Mouse (Mus musculus): ENCODE measurements around the gene Zdhhc19.
A peak's percentile ranks its signal among the peaks of the same experiment; 100 is the strongest.

The Zdhhc19 gene

DNA sequence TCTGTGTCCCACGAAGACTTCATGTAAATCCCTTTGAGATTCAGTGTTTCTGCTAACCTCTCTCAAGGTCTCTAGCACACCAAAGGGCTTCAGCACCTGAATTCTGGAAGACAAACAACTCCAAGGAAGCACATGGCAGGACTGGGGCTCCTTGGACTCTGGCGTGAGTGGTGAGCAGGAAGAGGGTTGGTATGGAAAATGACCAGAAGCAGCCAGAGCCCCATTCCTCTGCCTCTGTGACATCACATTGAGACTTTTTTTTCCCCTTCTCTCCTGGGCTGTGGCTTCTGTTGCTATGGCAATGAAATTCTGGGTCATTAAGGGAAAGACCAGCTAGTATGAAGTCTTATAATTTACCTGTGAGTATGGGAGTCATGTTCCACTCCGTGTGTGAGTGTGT, at the start of gene Zdhhc19:
Gene Zdhhc19, plus strand, starts transcription at position 301 of the 400 bp plus-strand sequence.
- no peak for DNase-seq

DNA sequence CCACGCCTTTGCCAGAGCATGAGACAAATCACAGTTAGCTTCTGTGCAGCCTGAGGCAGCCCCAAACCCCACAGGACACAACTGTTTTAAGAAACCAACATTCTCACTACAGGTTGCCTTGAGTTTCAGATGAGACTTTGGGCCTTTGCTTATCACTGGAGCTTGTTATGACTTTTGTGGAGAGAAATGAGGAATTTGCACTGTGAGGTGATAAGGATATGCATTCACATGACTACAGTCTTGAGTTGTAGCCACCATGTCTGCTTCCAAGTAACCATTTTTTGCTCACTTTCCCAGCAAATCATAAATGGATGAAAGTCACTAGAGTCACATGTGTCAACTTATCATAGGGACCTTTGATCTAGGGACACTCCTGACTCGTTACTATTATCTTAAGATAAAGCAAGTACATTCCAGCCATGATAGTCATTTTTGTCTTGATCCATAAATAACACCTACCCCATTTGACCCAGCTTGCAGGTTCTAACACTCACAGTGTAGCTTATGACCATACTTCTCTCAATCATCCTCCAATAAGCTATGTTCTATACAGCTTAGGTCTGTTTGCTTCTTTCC, 49.4 kb upstream of the Zdhhc19 start:
- no peak for DNase-seq

DNA sequence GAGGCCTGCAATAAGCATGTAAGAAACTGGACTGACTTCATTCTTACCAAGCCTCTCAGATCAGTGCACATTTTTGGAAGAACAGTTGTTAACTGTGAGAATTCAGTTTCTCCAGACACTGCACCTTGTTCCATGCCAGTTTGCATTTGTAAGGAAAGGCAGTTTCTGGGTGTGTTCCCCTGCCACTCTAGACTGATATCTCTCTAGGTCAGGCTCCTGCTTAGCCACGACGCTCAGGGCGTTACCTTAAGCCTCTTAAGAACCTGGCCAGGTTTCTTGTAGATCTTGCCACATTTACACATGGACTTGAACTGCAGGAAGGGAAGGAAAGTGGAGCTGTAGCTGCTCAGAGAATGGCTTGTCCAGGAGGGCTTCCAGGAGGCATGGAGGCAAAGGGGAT, 46.4 kb upstream of the Zdhhc19 start:
- DNase-seq, result no peak

DNA sequence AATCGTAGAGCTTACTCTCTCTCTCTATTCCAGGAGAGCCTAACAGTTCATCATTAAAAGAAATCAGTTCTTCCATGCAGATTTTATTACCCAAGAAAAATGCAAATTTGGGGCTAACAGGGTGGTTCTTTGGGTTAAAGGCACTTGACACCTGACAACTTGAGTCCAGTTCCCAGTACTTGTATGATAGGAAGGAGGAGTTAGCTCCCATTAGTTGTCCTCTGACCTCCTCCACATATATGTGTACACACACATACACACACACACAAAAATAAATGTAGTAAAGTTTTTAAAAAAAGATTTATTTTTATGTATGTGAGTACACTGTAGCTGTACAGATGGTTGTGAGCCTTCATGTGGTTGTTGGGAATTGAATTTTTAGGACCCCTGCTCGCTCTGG, 45.9 kb upstream of the Zdhhc19 start:
- no peak for DNase-seq

DNA sequence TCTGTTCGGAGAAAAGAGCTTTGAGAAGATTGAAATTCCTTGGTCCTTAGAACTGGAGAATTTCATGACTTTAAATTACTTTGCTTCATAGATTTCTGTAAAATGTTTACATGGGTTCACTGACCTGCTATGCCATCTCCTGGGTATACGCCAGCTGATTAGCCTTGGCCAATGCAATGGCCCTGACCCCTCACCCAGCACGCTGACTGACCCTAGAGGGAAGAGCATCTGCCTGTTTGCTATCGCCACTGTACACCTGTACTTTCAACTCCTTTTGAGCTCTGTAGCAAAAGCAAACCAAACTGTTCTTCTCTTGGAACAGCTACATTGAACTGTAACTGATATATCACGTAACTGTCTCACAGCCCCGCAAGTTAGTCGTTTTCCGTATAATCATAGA, 43.0 kb upstream of the Zdhhc19 start:
- no peak for DNase-seq

DNA sequence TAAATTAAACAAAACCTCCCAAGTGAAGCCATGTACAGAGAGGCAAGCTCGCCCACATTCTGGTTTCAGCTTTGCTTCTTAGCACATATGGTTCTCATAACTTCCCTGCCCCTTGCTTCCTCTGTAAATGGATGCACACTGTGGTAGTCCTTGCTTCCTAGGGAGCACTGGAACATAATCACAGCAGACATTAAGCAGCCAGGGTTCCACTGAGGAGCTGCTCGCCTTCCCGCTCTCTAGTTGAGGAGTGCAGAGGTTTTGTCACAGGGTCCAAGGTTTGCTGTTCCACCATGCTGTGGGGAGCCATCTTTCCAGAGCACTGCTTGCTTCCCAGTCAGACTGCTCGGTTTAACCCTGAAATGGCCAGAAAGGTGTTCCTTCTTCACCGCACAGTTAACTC, 41.4 kb upstream of the Zdhhc19 start:
- no peak for DNase-seq

DNA sequence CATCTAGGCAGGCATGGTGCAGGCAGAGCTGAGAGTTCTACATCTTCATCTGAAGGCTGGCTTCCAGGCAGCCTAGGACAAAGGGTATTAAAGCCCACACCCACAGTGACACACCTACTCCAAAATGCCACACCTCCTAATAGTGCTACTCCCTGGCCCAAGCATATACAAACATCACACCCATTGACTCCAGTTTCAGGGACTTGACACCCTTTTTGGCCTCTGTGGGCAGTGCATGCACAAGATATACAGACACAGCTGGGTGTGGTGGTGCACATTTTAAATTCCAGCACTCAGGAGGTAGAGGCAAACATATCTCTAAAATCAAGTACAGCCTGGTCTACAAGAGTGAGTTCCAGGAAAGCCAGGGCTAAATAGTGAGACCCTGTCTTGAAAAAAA, 40.0 kb upstream of the Zdhhc19 start:
- DNase-seq, result no peak

DNA sequence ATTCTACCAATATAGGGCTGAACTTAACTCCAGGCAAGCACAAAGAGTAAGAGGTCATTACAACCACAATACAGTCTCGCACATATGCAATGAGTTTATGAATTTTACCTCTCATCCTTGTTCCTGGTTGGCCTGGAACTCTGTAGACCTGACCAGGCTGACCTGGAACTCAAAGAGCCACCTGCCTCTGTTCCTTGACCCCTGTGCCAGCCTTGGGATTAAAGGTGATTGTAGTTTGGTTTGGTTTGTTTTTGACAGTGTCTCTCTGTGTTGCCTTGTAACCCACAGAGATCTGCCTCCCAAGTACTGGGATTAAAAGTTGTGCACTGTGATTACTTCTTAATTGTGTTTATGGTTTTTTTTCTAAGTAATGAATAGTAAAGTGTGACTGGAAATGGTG, 39.3 kb upstream of the Zdhhc19 start:
- no peak for DNase-seq

DNA sequence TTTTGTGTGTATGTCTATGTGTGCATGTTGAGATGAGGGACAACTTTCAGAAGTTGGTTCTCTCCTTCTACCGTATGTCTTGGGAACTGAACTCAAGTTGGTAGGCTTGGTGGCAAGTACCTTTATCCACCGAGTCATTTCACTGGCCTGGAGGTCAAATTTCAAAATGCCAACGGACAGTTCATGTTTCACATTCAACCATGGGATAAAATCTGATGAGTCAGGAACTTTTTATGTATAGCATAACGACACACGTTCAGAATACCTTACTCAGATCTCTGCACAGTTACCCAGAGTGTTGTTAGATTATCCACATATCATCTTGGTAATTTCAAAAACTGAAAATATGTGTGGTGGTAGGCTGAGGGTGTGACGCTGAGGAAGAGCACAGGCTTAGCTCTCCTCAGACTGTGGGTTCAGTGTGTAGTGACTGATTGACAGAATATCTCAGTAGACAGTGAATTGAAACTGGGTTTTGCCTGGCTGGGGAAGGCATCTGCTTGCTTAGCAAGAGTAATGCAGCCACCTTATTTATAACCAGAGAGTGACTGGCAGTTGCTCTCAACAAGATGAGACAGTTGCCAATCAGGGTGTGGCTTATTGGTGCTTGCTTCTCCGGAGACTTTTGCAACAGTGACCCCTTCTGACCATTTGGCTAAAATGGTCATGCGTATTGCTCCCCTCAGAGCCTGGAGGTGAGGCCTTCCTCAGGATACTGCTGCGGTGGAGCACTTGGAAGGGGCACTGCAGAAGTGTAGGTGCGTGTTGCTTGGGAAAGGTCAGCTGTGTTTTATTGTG, 38.3 kb upstream of the Zdhhc19 start:
- peak; percentile 46 to 68 for DNase-seq

DNA sequence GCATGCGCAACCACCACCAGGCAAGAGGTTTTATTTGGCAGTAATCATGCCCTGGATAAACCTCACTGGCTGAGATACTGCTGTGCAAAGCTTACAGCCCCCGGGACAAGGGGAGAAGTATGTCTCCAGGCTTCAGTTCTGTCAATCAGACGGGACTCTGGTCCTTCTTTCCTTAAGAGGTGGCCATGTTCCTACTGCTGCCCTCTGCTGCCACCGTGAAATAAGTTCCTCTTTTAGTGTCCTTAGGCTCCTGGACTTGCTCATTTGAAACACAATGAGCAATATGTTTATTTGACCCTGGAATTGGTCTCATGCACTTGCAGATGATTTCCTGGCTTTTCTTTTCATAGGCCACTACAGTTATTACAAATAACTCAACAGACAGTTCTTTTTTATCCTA, 35.5 kb upstream of the Zdhhc19 start:
- no peak for DNase-seq

DNA sequence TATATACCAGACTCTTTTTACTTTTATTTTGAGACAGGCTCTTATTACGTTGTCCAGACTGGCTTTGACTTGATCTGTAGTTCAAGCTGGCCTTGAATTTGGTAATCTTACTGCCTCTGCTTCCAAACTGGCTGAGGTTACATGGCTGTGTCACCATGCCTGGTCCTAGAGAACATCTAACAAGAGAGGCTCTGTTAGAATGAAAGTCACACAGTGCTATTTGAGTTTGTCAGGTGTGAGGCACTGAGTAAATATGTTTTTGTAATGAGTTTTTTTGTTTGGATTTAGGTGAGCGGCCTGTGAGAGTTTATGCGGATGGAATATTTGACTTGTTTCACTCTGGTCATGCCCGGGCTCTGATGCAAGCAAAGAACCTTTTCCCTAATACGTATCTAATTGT, 34.4 kb upstream of the Zdhhc19 start:
- DNase-seq, result no peak

DNA sequence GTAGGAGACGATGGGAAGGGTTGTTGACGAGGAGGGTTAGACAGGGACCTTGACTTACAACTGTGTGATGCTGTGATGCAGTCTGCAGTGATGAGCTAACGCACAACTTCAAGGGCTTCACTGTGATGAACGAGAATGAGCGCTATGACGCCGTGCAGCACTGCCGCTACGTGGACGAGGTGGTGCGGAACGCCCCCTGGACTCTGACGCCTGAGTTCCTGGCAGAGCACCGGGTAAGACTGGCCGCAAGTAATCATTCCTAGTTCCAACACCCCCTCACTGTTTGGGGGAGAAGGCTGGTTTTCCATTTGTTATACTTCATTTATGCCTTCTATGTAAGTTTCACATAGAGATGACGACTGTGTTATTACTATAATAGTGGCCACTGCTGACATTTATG, 33.1 kb upstream of the Zdhhc19 start:
- DNase-seq, result no peak

DNA sequence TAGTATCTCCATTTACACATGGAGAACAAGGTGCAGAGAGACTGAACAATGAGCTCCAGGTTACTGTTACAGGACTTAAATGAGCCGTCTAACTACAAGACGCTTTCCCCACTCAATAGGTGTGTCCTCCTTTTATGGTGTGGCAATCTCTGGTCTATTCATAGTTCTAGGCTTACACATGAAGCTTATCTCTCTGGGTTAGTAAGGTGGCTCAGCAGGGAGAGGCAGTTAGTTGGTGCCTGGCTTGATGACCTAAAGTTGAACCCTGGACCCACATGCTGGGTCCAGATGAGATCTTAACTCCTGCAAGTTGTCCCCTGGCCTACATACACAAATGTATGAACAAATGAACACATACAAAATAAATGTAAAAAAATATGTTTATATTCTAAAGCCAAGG, 32.6 kb upstream of the Zdhhc19 start:
- DNase-seq, result no peak

DNA sequence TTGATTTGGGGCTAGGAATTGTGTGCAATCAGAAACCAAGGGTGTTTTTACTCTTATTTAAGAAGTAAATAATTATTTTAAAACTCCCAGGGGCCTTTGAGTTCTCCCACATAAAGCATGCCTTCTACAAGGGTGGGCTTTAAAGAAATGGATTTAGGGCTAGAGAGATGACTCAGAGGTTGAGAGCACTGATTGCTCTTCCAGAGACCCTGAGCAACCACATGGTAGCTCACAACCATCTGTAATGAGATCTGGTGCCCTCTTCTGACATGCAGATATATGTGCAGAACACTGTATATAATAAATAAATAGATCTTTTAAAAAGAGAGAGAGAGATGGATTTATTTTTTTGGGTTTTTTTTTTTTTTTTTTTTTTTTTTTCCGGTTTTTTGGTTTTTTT, 31.2 kb upstream of the Zdhhc19 start:
- DNase-seq, result no peak

DNA sequence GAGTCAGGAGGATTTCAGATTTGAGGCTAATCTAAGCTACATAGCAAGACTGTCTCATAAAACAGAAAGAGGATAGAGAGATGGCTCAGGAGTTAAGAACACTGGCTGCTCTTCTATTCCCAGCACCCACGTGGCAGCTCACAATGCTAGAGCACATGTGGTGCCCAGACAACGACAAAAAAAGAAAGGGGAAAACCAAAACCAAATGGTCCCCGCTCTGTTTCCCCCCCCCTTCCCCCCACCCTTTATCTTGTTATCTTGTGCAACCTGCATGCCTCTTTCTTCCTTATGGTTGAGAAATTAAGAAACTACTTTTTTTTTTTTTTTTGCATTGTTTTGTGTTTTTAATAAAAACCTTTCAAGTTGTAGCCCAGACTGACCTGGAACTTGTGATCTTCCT, 27.6 kb upstream of the Zdhhc19 start:
- no peak for DNase-seq

DNA sequence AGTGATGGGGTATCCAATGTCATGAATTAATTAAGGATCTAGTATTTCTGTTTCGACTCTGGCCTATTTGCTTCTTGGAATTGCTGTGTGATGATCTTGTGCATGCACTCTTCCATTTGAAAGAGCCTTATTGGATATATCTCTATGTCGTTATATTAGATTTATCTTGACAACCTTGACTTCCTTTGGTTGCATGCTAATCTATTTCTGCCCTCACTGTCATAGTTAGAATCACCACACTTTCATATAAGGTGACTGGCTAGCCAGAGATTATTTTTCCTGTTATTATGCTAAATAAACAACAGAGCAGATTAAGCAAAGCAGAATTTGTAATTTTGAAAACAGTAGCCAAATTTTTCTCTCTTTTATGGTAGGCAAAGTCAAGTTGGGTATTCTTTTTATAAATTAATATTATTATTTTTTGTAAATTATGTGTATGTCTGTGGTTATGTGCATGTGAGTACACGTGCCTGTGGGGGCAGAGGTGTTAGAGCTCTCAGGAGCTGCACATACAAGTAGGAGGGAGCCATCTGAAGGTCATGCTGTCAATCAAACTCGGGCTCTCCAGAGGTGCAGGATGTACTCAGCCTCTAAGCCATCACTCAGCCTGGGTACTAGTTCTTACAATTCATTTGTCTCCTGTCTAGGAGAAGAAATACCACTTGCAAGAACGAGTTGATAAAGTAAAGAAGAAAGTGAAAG, 26.5 kb upstream of the Zdhhc19 start:
- no peak for DNase-seq

DNA sequence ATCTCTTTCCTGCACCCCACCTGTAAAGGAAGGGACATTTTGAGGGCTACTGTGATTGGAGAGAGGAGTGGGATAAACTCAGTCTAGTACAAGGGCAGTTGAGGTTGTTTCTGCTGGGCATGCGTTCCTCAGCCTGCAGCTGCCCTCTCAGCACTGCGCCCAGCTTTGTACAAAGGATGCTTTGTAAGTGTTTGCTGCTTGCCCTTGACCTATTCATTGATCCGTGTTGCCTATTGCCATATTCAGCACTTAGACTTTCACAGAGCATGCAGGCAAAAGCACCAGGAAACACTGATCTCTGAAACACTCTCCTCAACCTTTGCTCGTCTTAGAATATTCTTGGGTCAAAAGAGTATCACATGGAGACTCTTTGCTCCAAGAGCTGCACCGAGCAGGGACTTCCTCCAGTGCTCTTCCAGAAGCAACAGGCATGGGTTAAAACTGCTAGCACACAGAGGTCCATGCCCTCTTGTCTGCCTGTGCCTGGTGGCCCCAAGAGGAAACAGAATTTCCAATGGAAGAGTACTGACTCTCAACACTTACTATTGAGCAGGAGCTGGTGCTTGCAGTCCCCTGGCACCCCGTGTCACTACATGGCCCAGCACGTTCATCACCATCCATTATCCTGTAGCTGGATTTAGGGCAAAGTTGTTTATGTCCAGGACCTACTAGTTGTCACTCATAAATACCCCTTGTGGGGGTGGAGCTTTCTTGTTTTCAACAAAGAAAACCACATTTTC, 23.6 kb upstream of the Zdhhc19 start:
- no peak for DNase-seq

DNA sequence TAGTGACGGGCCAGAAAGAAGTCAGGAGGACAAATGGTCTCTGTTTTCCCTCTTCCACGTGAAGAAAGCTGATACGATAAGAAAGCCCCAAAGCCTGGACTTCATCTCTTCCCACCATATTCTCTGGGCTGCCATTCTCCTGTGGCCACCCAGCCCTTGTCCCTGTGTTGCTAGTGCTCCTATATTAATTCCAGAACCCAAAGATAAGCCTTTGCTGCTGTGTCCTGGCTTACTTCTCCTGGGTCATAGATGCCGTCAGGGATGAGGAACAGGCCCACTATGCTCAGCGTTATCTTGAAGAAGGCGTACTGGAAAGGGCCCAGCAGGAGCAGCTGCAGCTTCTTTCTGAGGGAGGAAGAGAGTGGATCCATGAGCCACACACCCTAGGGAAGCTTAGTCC, 18.8 kb upstream of the Zdhhc19 start:
- DNase-seq, result no peak

DNA sequence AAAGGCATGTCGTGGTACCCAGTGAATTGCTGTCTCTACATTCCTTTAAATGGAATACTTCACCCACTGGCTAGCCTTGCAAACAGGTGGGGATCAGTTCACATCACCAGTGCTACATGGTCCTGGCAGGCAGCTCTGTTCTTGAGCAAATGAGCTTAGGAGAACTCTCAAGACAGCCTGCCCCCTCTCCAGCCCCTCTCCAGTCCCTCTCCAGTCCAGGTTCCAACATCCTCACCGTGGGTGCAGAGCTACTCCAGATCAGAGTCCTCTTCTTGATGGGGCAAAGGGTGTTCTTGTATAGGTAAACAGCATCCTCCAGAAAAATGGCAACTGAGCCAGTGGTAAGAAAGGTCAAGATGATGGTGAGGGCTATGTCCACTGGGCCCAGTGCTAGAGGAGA, 16.6 kb upstream of the Zdhhc19 start:
- no peak for DNase-seq

DNA sequence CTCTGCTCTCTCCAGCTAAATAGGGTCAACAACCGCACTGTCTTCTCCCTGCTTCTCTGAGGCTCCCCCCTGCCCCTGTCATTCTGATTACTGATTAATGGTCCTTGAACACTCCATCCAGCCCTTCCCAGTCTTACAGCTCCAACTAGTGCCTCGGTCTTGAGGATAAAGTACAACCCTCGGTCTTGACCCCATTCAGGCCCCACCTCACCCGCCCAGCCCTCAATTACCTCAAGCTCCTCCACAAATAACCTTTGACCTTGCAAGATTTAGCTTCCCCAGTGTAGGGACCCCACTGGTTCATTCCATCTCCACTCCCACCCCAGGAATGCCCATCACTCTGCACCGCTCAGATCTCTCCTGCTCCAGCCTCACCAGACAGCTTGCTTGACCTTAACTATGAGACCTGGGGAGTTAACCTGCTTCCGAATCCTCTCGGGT, 11.6 kb upstream of the Zdhhc19 start:
- DNase-seq, result no peak

DNA sequence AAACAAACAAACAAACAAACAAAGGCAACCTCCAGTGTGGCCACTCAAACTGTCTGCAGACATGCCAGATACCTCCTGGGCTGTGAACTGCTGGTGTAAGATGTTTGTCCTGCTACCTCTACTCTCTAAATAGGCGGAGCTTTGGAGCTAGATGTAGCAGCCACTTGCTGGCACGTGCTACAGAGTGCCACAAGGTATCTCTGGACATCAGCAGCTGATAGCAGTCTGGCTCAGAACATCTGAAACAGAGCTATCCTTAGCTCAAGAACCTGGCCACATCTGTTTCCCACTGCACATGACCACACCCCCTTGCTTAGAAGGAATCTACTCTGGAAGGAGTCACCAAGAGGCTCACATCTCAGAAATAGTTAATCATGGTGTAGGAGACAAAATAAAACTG, 10.9 kb upstream of the Zdhhc19 start:
- no peak for DNase-seq

DNA sequence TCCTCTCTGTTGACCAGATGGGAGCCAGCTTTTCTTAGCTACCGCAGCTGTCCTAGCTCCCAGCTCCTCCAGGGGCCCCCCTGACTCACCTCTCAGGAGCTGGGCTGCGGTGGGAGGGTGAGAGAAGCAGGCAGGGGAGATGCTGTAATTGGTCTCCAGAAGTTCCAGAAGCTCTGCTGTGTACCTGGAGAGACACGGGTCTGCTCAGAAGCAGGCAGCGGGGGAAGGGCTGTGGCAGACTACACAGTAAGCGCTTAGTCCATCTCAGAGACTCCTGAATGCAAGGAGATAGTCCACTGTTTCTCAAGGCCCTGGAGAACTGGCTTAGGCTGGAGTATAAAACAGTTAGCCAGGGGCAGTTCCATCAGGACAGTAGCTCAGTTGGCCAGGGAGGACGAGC, 10.0 kb upstream of the Zdhhc19 start:
- no peak for DNase-seq

All from cerebellum, postnatal 25 days (tissue).